Mouse (Mus musculus): ENCODE data around the gene 4930550C14Rik. TPM values are rescaled to one million over a fixed set of nuclear protein-coding genes. Genes with fewer than 3 reads are reported as not detected.

Gene 4930550C14Rik
- polyA plus RNA-seq, 1 experiment from 2014 or later: 0.11 TPM

DNA sequence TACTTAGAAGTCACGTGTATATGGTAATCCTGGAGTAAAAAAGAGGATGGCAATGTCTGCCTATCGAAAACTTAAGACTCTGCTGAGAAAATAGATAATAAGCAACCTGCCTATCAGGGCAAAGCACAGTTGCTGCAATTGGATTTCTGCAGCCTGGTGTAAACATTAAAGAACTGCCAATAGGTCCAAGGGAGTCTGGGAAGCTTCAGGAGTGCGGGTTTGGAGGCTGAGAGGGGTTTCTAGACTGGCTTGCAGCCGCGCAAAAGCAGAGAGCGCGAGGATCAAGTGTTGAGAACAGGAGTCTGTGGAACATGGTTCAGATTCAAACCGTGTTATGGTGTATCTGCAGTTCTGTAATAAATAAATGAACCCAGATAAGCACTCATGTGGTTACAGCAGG, 17.3 kb upstream of the 4930550C14Rik start:
- H3K36me3 ChIP-seq (replicated peaks): no peaks in the 10 kb centered on the region
- peak; percentile 34; the same call in 1 of the 2 replicates for ATAC-seq (ENCODE audit: low FRiP score)
- H3K9ac ChIP-seq: peak overlapping the region; percentile 85
- peak overlapping the region; percentile 80 for H3K27ac ChIP-seq
- peaks cover 7% of the 10 kb centered on the region; the same call in 1 of the 2 replicates for H3K27me3 ChIP-seq
- peak overlapping the region; percentile 97 for H3K4me2 ChIP-seq
- H3K4me3 ChIP-seq (replicated peaks): peak overlapping the region; percentile 75
- WGBS: 11% methylated on average over 8 of the region's 8 CpGs
- no peaks in the 10 kb centered on the region for H3K9me3 ChIP-seq
- 0 out of 2 replicates have a peak, but pooled peaks cover 7% of the 10 kb centered on the region for H3K4me1 ChIP-seq

DNA sequence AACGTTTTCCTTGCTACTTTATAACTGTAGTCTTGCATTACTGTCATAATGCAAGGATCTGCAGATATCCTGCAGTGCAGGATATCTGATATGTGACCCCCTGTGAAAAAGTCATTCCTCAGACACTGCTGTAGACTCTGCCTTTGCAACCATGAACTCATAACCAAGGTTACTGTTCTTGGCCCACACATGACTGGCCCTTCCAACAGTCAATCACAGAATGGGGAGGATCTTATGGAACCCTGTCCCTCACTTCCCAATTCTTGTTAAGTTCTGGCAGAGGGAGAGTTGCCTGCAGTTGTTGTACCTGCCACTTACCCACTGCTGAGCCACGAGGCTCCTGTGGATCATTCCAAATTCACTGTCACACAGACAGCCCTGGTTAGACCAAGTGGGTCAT, 14.7 kb upstream of the 4930550C14Rik start:
- H3K4me3 ChIP-seq (replicated peaks): no peak overlapping the region
- no peaks in the 10 kb centered on the region for H3K9me3 ChIP-seq
- H3K36me3 ChIP-seq (replicated peaks): no peaks in the 10 kb centered on the region
- 61% methylated on average over 2 of the region's 2 CpGs for WGBS
- H3K27ac ChIP-seq: no peak overlapping the region
- no peak overlapping the region for H3K4me2 ChIP-seq
- H3K9ac ChIP-seq: no peak overlapping the region
- H3K27me3 ChIP-seq: peaks cover 7% of the 10 kb centered on the region; the same call in 1 of the 2 replicates
- 0 out of 2 replicates have a peak, but pooled peaks cover 7% of the 10 kb centered on the region for H3K4me1 ChIP-seq
- no peak for ATAC-seq (ENCODE audit: low FRiP score)

DNA sequence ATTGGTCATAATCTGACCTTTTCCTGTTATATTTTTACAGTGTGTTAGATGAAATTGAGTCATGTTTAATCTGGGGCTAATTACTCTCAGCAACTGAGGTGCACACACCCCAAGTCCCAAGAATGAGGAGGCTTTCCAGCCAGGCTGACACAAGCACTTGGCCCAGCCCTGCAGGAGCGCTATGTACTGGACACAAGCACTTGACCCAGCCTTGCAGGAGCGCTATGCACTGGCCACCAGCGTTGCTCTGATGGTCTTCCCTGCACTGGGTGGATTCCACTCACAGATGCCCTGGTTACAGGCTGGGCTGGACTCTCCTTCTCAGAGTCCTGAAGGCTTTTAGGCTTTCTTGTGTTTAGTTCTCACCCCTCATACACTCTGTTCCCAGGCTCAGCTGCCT, 13.0 kb upstream of the 4930550C14Rik start:
- WGBS: 91% methylated on average over 3 of the region's 3 CpGs
- H3K4me3 ChIP-seq (replicated peaks): no peak overlapping the region
- H3K4me2 ChIP-seq: no peak overlapping the region
- no peaks in the 10 kb centered on the region for H3K36me3 ChIP-seq (replicated peaks)
- H3K4me1 ChIP-seq: 0 out of 2 replicates have a peak, but pooled peaks cover 7% of the 10 kb centered on the region
- no peaks in the 10 kb centered on the region for H3K27me3 ChIP-seq
- H3K9me3 ChIP-seq: no peaks in the 10 kb centered on the region
- no peak overlapping the region for H3K9ac ChIP-seq
- no peak for ATAC-seq (ENCODE audit: low FRiP score)
- no peak overlapping the region for H3K27ac ChIP-seq

GRCm38 (mm10) chr9:53390136-53390535, 12.0 kb upstream of the 4930550C14Rik start:
- ATAC-seq (ENCODE audit: low FRiP score): no peak
- Histone ChIP-seq H3K36me3 (replicated peaks) (no peaks in the 10 kb centered on the region), H3K4me2 (no peak overlapping the region), H3K9ac (no peak overlapping the region), H3K27ac (no peak overlapping the region), H3K4me1 (0 out of 2 replicates have a peak, but pooled peaks cover 2% of the 10 kb centered on the region), H3K9me3 (no peaks in the 10 kb centered on the region), H3K27me3 (no peaks in the 10 kb centered on the region), H3K4me3 (replicated peaks) (no peak overlapping the region)
- WGBS: 88% methylated on average over 7 of the region's 7 CpGs

- Histone ChIP-seq H3K9me3 (no peaks in the 10 kb centered on the region), H3K4me1 (0 out of 2 replicates have a peak, but pooled peaks cover 8% of the 10 kb centered on the region), H3K27ac (no peak overlapping the region), H3K36me3 (replicated peaks) (no peaks in the 10 kb centered on the region), H3K27me3 (no peaks in the 10 kb centered on the region), H3K4me2 (no peak overlapping the region), H3K4me3 (replicated peaks) (no peak overlapping the region), H3K9ac (no peak overlapping the region)
- WGBS: 79% methylated on average over 13 of the region's 13 CpGs
- ATAC-seq (ENCODE audit: low FRiP score): no peak
Measured at GRCm38 (mm10) chr9:53397685-53398387, 4.3 kb upstream of the 4930550C14Rik start.

DNA sequence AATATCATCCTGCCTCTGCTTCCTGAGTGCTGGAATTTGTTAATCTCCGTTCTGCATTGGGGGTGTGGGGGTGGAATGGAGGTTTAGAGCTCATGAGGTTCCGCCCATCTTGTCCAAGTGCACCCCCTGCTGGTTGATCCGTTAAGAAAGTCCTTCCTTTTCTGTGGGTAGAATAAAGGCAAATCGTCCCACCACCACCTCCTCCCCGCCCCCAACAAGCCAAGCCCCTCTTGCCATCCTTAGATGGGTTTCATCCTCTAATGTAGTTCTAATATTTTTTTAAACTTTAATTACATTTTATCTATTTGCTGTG, 3.8 kb upstream of the 4930550C14Rik start:
- no peaks in the 10 kb centered on the region for H3K27me3 ChIP-seq
- no peak for ATAC-seq (ENCODE audit: low FRiP score)
- H3K36me3 ChIP-seq (replicated peaks): no peaks in the 10 kb centered on the region
- no peak overlapping the region for H3K27ac ChIP-seq
- no peak overlapping the region for H3K4me2 ChIP-seq
- WGBS: 14% methylated on average over 5 of the region's 5 CpGs
- H3K4me3 ChIP-seq (replicated peaks): no peak overlapping the region
- no peaks in the 10 kb centered on the region for H3K9me3 ChIP-seq
- no peak overlapping the region for H3K9ac ChIP-seq
- H3K4me1 ChIP-seq: 0 out of 2 replicates have a peak, but pooled peaks cover 10% of the 10 kb centered on the region

- Histone ChIP-seq H3K9ac (no peak overlapping the region), H3K9me3 (no peaks in the 10 kb centered on the region), H3K4me1 (peaks cover 12% of the 10 kb centered on the region; the same call in 1 of the 2 replicates), H3K4me3 (replicated peaks) (no peak overlapping the region), H3K36me3 (replicated peaks) (no peaks in the 10 kb centered on the region), H3K27me3 (no peaks in the 10 kb centered on the region), H3K27ac (no peak overlapping the region), H3K4me2 (no peak overlapping the region)
- ATAC-seq (ENCODE audit: low FRiP score): no peak
- WGBS: 93% methylated on average over 8 of the region's 8 CpGs
Measured at GRCm38 (mm10) chr9:53399537-53399936, 2.6 kb upstream of the 4930550C14Rik start.

- Histone ChIP-seq H3K36me3 (replicated peaks) (no peaks in the 10 kb centered on the region), H3K9me3 (no peaks in the 10 kb centered on the region), H3K9ac (no peak overlapping the region), H3K27me3 (no peaks in the 10 kb centered on the region), H3K27ac (no peak overlapping the region), H3K4me1 (peaks cover 23% of the 10 kb centered on the region), H3K4me2 (no peak overlapping the region), H3K4me3 (replicated peaks) (no peak overlapping the region)
- no peak for ATAC-seq (ENCODE audit: low FRiP score)
- WGBS: 85% methylated on average over 4 of the region's 4 CpGs
Measured at GRCm38 (mm10) chr9:53400696-53401095, 1.4 kb upstream of the 4930550C14Rik start.

GRCm38 (mm10) chr9:53401146-53401545, 979 bp upstream of the 4930550C14Rik start:
- Histone ChIP-seq H3K4me2 (no peak overlapping the region), H3K36me3 (replicated peaks) (no peaks in the 10 kb centered on the region), H3K9ac (no peak overlapping the region), H3K27me3 (no peaks in the 10 kb centered on the region), H3K4me3 (replicated peaks) (no peak overlapping the region), H3K4me1 (peaks cover 24% of the 10 kb centered on the region), H3K9me3 (no peaks in the 10 kb centered on the region), H3K27ac (no peak overlapping the region)
- WGBS: 92% methylated on average over 8 of the region's 8 CpGs
- ATAC-seq (ENCODE audit: low FRiP score): no peak

DNA sequence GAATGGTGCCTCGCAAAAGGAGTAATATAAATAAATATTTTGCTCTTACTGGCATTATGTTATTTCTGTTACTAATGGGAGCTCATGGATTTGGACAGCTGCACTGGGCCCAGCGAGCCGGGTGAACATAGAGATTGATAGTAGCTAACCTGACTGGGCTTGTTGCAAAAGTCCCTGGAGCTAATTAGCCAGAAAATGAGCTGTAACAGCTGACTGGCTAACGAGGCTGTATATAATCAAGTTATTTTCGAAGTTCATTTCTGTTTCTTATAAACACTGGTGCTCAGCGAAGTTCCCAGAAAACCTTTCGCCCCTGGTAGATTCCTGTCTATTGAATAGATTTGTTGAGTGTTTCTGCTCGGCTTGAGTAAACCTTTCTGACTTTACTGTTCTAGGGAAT, 866 bp downstream of the 4930550C14Rik start:
- no peak for ATAC-seq (ENCODE audit: low FRiP score)
- no peaks in the 10 kb centered on the region for H3K27me3 ChIP-seq
- no peak overlapping the region for H3K4me2 ChIP-seq
- no peaks in the 10 kb centered on the region for H3K36me3 ChIP-seq (replicated peaks)
- peaks cover 24% of the 10 kb centered on the region for H3K4me1 ChIP-seq
- 57% methylated on average over 8 of the region's 8 CpGs for WGBS
- H3K9me3 ChIP-seq: no peaks in the 10 kb centered on the region
- no peak overlapping the region for H3K9ac ChIP-seq
- no peak overlapping the region for H3K27ac ChIP-seq
- H3K4me3 ChIP-seq (replicated peaks): no peak overlapping the region

GRCm38 (mm10) chr9:53404050-53404752, 2.1 kb downstream of the 4930550C14Rik start:
- Histone ChIP-seq H3K4me1 (peaks cover 24% of the 10 kb centered on the region), H3K9ac (no peak overlapping the region), H3K4me2 (no peak overlapping the region), H3K27me3 (no peaks in the 10 kb centered on the region), H3K27ac (no peak overlapping the region), H3K36me3 (replicated peaks) (no peaks in the 10 kb centered on the region), H3K9me3 (no peaks in the 10 kb centered on the region), H3K4me3 (replicated peaks) (no peak overlapping the region)
- no peak for ATAC-seq (ENCODE audit: low FRiP score)
- WGBS: 87% methylated on average over 6 of the region's 6 CpGs

DNA sequence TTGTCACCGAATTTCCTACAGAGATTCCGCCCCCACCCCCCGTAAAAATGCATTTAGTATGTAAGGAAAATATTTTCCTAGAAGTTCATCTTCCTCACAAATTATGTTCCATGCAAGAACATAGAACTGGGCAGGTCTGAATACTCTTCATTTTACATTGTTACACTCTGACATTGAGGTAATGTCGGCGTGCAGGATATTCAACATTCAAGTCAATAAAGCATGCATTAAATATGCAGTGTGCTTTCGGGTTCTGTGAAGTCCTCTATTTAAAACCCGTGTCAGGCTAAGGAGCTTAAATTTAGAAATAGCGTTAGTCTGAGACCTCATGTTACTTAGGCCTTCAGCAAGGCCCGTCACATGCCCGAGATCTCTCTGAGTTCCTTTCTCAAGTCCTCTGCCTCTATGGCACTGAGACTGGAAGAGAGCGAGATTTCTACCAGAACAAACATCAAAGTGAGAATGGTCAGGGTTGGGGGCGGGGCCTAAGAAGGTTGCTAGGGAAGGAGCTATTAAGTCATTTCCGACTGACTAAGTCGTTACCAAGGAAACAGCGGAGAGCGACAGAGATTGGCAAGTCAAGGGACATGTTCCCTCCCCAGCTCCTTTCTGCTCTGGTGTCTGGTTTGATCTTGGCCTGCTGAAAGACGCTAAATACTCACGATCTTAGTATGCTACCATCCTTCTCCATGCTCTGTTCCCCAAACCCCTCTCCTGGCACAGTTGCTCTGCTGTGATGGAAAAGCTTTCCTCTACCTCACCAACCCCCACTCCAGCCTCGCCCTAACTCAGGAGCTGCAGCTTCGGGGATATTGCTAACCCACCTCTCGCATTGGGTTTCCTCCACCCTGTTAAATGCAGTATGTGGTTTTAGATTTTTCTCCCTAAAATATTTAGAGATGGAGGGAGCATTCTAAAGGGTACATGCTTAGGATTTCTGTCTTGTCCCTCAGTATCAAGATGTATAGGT, 2.9 kb downstream of the 4930550C14Rik start:
- Histone ChIP-seq H3K27me3 (no peaks in the 10 kb centered on the region), H3K9me3 (no peaks in the 10 kb centered on the region), H3K9ac (peak overlapping the region; percentile 33; the same call in 1 of the 2 replicates), H3K27ac (peak overlapping the region; percentile 67), H3K4me3 (replicated peaks) (peak overlapping the region; percentile 30), H3K36me3 (replicated peaks) (no peaks in the 10 kb centered on the region), H3K4me2 (peak overlapping the region; percentile 50), H3K4me1 (peaks cover 24% of the 10 kb centered on the region)
- ATAC-seq (ENCODE audit: low FRiP score): peak; percentile 93
- WGBS: 31% methylated on average over 21 of the region's 21 CpGs

All from forebrain, embryonic 12.5 days (tissue).